Mouse (Mus musculus): ENCODE measurements around the gene Susd2. TPM values are rescaled to one million over a fixed set of nuclear protein-coding genes. Genes with fewer than 3 reads are reported as not detected.
A peak's percentile ranks its signal among the peaks of the same experiment; 100 is the strongest.

Susd2 gene
- polyA plus RNA-seq, 1 experiment from 2014 or later = 33.7 TPM

- no peak overlapping the region for H3K9ac ChIP-seq (ENCODE audit: low read depth, low read length)
- DNase-seq (ENCODE audit: low spot score) = no peak
- no peak overlapping the region for H3K4me2 ChIP-seq (ENCODE audit: low read length)
- H3K4me1 ChIP-seq (replicated peaks; ENCODE audit: insufficient read depth, low read length) = no peaks in the 10 kb centered on the region
- H3K4me3 ChIP-seq (replicated peaks; ENCODE audit: low read depth, low read length) = no peak overlapping the region
- peaks cover 53% of the 10 kb centered on the region for H3K36me3 ChIP-seq (ENCODE audit: insufficient read depth, low read length)
- no peak for TF ChIP-seq CTCF (IDR thresholded peaks at IDR 0.05; ENCODE audit: low read depth)
- H3K9me3 ChIP-seq (replicated peaks; ENCODE audit: low read length) = no peaks in the 10 kb centered on the region
- no peak for ATAC-seq (replicated peaks; ENCODE audit: low FRiP score, low read depth)
- 95% methylated on average over 4 of the region's 4 CpGs for whole genome bisulfite sequencing
- no peak overlapping the region for H3K27ac ChIP-seq
- no peaks in the 10 kb centered on the region for H3K27me3 ChIP-seq (ENCODE audit: insufficient read depth, low read length)
These were observed 5.7 kb upstream of the Susd2 start for GRCm38 (mm10) chr10:75649406-75649995.

DNA sequence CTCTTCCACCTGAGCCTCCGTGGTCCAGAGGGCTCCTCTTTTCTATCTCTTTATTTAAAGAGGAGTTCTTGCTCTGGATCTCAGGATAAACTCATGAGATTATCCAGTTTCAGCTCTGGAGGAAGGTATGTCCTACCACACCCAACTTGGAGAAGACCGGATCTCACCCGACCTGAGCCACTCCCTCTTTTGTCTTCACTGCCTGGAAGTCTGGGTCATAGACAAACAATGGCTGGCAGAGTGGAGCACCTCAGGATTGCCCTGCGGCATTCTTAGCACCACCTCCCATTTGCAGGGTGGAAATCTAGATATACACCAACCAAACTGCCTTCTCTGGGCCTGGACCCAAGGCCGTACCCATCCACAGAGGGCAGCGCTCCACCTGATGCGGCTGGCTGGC lies 5.2 kb upstream of the Susd2 start:
- DNase-seq (ENCODE audit: low spot score) (no peak), ATAC-seq (replicated peaks; ENCODE audit: low FRiP score, low read depth) (no peak)
- Histone ChIP-seq H3K4me2 (ENCODE audit: low read length) (no peak overlapping the region), H3K4me3 (replicated peaks; ENCODE audit: low read depth, low read length) (no peak overlapping the region), H3K27me3 (ENCODE audit: insufficient read depth, low read length) (no peaks in the 10 kb centered on the region), H3K9me3 (replicated peaks; ENCODE audit: low read length) (no peaks in the 10 kb centered on the region), H3K36me3 (ENCODE audit: insufficient read depth, low read length) (peaks cover 48% of the 10 kb centered on the region), H3K27ac (no peak overlapping the region), H3K9ac (ENCODE audit: low read depth, low read length) (no peak overlapping the region), H3K4me1 (replicated peaks; ENCODE audit: insufficient read depth, low read length) (no peaks in the 10 kb centered on the region; the same call in 1 of the 2 replicates)
- WGBS = 84% methylated on average over 7 of the region's 7 CpGs
- no peak for TF ChIP-seq CTCF (IDR thresholded peaks at IDR 0.05; ENCODE audit: low read depth)

DNA sequence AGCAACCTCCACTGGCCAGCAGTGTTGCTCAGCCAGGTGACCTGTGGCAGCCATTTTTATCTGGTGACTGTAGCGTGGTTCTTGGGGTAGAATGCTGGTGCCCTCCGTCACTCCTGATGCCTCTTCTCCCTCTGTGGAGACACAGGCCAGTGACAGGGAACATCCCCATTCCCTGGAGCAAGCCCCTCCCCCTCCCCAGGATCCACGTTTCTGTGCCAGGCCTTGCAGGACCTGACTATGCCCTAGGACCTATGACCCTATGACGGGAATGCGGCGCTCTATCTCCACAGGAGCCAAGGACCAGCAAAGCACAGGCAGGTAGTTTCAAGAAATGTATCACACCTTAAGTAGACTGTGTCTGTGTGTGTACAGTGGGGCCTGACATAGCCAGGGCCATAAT lies 4.3 kb upstream of the Susd2 start:
- DNase-seq (ENCODE audit: low spot score) = no peak
- no peaks in the 10 kb centered on the region for H3K9me3 ChIP-seq (replicated peaks; ENCODE audit: low read length)
- H3K4me1 ChIP-seq (replicated peaks; ENCODE audit: insufficient read depth, low read length) = no peaks in the 10 kb centered on the region; the same call in none of the 2 replicates
- no peak overlapping the region for H3K4me3 ChIP-seq (replicated peaks; ENCODE audit: low read depth, low read length)
- H3K27me3 ChIP-seq (ENCODE audit: insufficient read depth, low read length) = no peaks in the 10 kb centered on the region
- no peak overlapping the region for H3K27ac ChIP-seq
- H3K4me2 ChIP-seq (ENCODE audit: low read length) = no peak overlapping the region
- 94% methylated on average over 6 of the region's 6 CpGs for WGBS
- peaks cover 39% of the 10 kb centered on the region for H3K36me3 ChIP-seq (ENCODE audit: insufficient read depth, low read length)
- TF ChIP-seq CTCF (IDR thresholded peaks at IDR 0.05; ENCODE audit: low read depth) = no peak
- H3K9ac ChIP-seq (ENCODE audit: low read depth, low read length) = no peak overlapping the region
- no peak for ATAC-seq (replicated peaks; ENCODE audit: low FRiP score, low read depth)

DNA sequence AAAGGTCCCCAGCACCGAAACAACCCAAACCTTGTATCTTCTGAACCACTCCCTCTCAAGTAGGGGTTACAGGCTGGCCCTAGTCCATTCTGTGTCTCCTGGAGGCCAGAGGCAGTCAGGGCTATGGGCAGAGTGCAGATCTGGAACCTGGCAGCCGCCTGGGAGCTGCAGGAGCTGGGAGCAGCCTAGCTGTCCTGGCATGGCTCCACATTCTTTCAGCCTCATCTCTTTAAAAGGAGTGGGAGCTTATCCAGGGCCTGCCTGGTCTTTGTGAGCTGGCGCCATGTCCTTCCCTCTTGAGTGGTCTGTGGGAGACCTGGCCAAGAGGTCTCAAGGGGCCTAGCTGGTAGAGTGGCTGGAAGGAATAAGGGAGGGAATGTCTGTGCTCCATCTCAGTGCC lies 3.6 kb upstream of the Susd2 start:
- ATAC-seq (replicated peaks; ENCODE audit: low FRiP score, low read depth) = no peak
- H3K9ac ChIP-seq (ENCODE audit: low read depth, low read length) = no peak overlapping the region
- no peak for TF ChIP-seq CTCF (IDR thresholded peaks at IDR 0.05; ENCODE audit: low read depth)
- H3K4me3 ChIP-seq (replicated peaks; ENCODE audit: low read depth, low read length) = no peak overlapping the region
- no peaks in the 10 kb centered on the region for H3K27me3 ChIP-seq (ENCODE audit: insufficient read depth, low read length)
- DNase-seq (ENCODE audit: low spot score) = no peak
- H3K27ac ChIP-seq = no peak overlapping the region
- 90% methylated on average over 3 of the region's 3 CpGs for WGBS
- H3K9me3 ChIP-seq (replicated peaks; ENCODE audit: low read length) = no peaks in the 10 kb centered on the region
- peaks cover 33% of the 10 kb centered on the region for H3K36me3 ChIP-seq (ENCODE audit: insufficient read depth, low read length)
- no peaks in the 10 kb centered on the region; the same call in none of the 2 replicates for H3K4me1 ChIP-seq (replicated peaks; ENCODE audit: insufficient read depth, low read length)
- H3K4me2 ChIP-seq (ENCODE audit: low read length) = no peak overlapping the region

GRCm38 (mm10) chr10:75646406-75646805 lies 2.6 kb upstream of the Susd2 start:
- DNase-seq (ENCODE audit: low spot score) = no peak
- no peak for TF ChIP-seq CTCF (IDR thresholded peaks at IDR 0.05; ENCODE audit: low read depth)
- H3K27ac ChIP-seq = no peak overlapping the region
- H3K9me3 ChIP-seq (replicated peaks; ENCODE audit: low read length) = no peaks in the 10 kb centered on the region
- no peak overlapping the region for H3K9ac ChIP-seq (ENCODE audit: low read depth, low read length)
- no peak overlapping the region for H3K4me3 ChIP-seq (replicated peaks; ENCODE audit: low read depth, low read length)
- 94% methylated on average over 6 of the region's 6 CpGs for WGBS
- no peak for ATAC-seq (replicated peaks; ENCODE audit: low FRiP score, low read depth)
- H3K27me3 ChIP-seq (ENCODE audit: insufficient read depth, low read length) = no peaks in the 10 kb centered on the region
- H3K4me2 ChIP-seq (ENCODE audit: low read length) = no peak overlapping the region
- peaks cover 23% of the 10 kb centered on the region; the same call in 1 of the 2 replicates for H3K36me3 ChIP-seq (ENCODE audit: insufficient read depth, low read length)
- no peaks in the 10 kb centered on the region; the same call in none of the 2 replicates for H3K4me1 ChIP-seq (replicated peaks; ENCODE audit: insufficient read depth, low read length)

DNA sequence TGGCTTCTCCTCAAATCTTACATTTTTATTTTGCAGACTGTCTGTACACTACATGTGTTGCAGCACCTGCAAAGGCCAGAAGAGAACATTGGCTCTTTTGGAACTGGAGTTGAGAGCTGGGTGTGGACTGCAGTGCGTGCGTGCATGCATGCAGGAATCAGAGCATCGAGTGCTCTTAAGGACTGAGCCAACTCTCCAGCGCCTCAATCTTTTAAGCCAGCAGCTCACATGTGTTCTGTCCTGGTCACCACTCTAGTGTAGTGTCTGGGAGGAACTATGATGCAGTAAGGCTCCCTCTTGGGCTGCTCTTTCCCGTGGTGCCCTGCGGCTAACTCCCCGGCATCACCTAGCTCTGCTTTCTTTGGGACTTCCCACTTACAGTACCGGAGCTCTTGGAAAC lies 1.8 kb upstream of the Susd2 start:
- H3K27ac ChIP-seq = no peak overlapping the region
- ATAC-seq (replicated peaks; ENCODE audit: low FRiP score, low read depth) = no peak
- no peak overlapping the region for H3K9ac ChIP-seq (ENCODE audit: low read depth, low read length)
- WGBS = 92% methylated on average over 8 of the region's 8 CpGs
- H3K4me3 ChIP-seq (replicated peaks; ENCODE audit: low read depth, low read length) = no peak overlapping the region
- H3K36me3 ChIP-seq (ENCODE audit: insufficient read depth, low read length) = peaks cover 15% of the 10 kb centered on the region; the same call in 1 of the 2 replicates
- H3K9me3 ChIP-seq (replicated peaks; ENCODE audit: low read length) = no peaks in the 10 kb centered on the region
- H3K4me1 ChIP-seq (replicated peaks; ENCODE audit: insufficient read depth, low read length) = no peaks in the 10 kb centered on the region; the same call in none of the 2 replicates
- no peak overlapping the region for H3K4me2 ChIP-seq (ENCODE audit: low read length)
- TF ChIP-seq CTCF (IDR thresholded peaks at IDR 0.05; ENCODE audit: low read depth) = no peak
- no peaks in the 10 kb centered on the region for H3K27me3 ChIP-seq (ENCODE audit: insufficient read depth, low read length)
- DNase-seq (ENCODE audit: low spot score) = no peak

DNA sequence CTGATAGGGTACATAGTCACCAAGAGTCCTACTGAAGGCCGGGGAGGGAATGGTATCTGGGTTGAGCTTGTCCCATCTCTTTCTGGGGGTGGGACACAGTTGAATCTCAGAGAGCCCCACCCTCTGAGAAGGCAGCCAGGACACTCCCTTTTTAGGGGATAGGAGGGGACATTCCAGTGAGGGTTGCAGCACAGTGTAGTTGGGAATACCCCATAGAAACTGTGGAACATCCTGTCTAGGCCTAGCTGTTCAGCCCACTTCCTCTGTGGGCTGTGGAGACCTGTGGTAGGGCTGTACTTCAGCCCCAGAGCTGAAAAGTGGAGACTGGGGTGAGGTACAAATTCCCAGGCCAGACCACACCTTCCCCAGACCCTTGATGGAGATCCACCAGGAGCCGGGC lies 917 bp downstream of the Susd2 start:
- DNase-seq (ENCODE audit: low spot score) (peak; percentile 21), ATAC-seq (replicated peaks; ENCODE audit: low FRiP score, low read depth) (no peak)
- Histone ChIP-seq H3K4me2 (ENCODE audit: low read length) (peak overlapping the region; percentile 30), H3K9ac (ENCODE audit: low read depth, low read length) (peak overlapping the region; percentile 1; the same call in 1 of the 2 replicates), H3K27me3 (ENCODE audit: insufficient read depth, low read length) (no peaks in the 10 kb centered on the region), H3K36me3 (ENCODE audit: insufficient read depth, low read length) (peaks cover 10% of the 10 kb centered on the region; the same call in 1 of the 2 replicates), H3K9me3 (replicated peaks; ENCODE audit: low read length) (no peaks in the 10 kb centered on the region), H3K4me1 (replicated peaks; ENCODE audit: insufficient read depth, low read length) (no peaks in the 10 kb centered on the region; the same call in none of the 2 replicates), H3K27ac (no peak overlapping the region), H3K4me3 (replicated peaks; ENCODE audit: low read depth, low read length) (no peak overlapping the region)
- 93% methylated on average over 2 of the region's 2 CpGs for WGBS
- TF ChIP-seq CTCF (IDR thresholded peaks at IDR 0.05; ENCODE audit: low read depth) = no peak
